Mouse (Mus musculus) neural tube, embryonic 15.5 days (tissue): ENCODE results near the gene Fam219b. TPM values are rescaled to one million over a fixed set of nuclear protein-coding genes. Genes with fewer than 3 reads are reported as not detected.

Experiments used
- ATAC-seq: fragments of 200-750 bp; cut with Nextera tagmentation; 2 replicates; pipeline ENCODE4 v1.8.0; 2017; ENCODE audit warnings: mild to moderate bottlenecking, moderate TSS enrichment, moderate library complexity; ENCODE audit not compliant: low FRiP score
- H3K27ac ChIP-seq: fragments of 300-500 bp; sonication (generic); replicated peaks from 2 replicates; pipeline ENCODE4 v1.5.1; 2015; ENCODE audit warnings: mild to moderate bottlenecking, inconsistent platforms
- H3K27me3 ChIP-seq: fragments of 300-500 bp; sonication (generic); replicated peaks from 2 replicates; pipeline ENCODE4 v1.6.1; 2015; ENCODE audit warnings: inconsistent platforms
- H3K36me3 ChIP-seq: fragments of 300-500 bp; sonication (generic); 2 replicates; pipeline ENCODE4 v1.6.1; 2015; ENCODE audit warnings: inconsistent platforms
- H3K4me1 ChIP-seq: fragments of 300-500 bp; sonication (generic); 2 replicates; pipeline ENCODE4 v1.6.1; 2015; ENCODE audit warnings: inconsistent platforms
- H3K4me2 ChIP-seq: fragments of 300-500 bp; sonication (generic); 2 replicates; pipeline ENCODE4 v1.6.1; 2015; ENCODE audit warnings: inconsistent platforms, mild to moderate bottlenecking, moderate library complexity
- H3K4me3 ChIP-seq: fragments of 300-500 bp; sonication (generic); replicated peaks from 2 replicates; pipeline ENCODE4 v1.5.1; 2015; ENCODE audit warnings: mild to moderate bottlenecking, inconsistent platforms
- H3K9ac ChIP-seq: fragments of 300-500 bp; sonication (generic); replicated peaks from 2 replicates; pipeline ENCODE4 v1.6.1; 2015; ENCODE audit warnings: mild to moderate bottlenecking, inconsistent platforms
- H3K9me3 ChIP-seq: fragments of 300-500 bp; sonication (generic); replicated peaks from 2 replicates; pipeline ENCODE4 v1.6.1; 2016; ENCODE audit warnings: inconsistent platforms
- WGBS: fragments of 180-500 bp; shearing (Covaris S2); methylation state at CpG from one replicate; pipeline ENCODE4 v1.1.7; 2015; ENCODE audit warnings: mixed read lengths; 5-methylcytosine and 5-hydroxymethylcytosine counted together
- polyA plus RNA-seq: library from polyadenylated mRNA; unstranded; fragments of >200 nt; fragmentation: Nextera tagmentation; extraction: Ambion mirVana; gene quantifications from 2 replicates; pipeline ENCODE4 v1.2.1, GENCODE M21; 2015

The Fam219b gene
- polyA plus RNA-seq, 1 experiment from 2014 or later: 23.8 TPM

- peak overlapping the region; percentile 93 for H3K4me2 ChIP-seq
- H3K27me3 ChIP-seq: peaks cover 38% of the 10 kb centered on the region
- ATAC-seq: no peak
- H3K36me3 ChIP-seq: no peaks in the 10 kb centered on the region
- peaks cover 63% of the 10 kb centered on the region for H3K4me1 ChIP-seq
- peak overlapping the region; percentile 51 for H3K4me3 ChIP-seq
- WGBS: 51% methylated on average over 10 of the region's 10 CpGs
- H3K9me3 ChIP-seq: no peaks in the 10 kb centered on the region
- peak overlapping the region; percentile 36; the same call in 1 of the 2 replicates for H3K9ac ChIP-seq
- peak overlapping the region; percentile 74; the same call in 1 of the 2 replicates for H3K27ac ChIP-seq
These were observed 32.4 kb upstream of the Fam219b start for GRCm38 (mm10) chr9:57504891-57505290.

GRCm38 (mm10) chr9:57505700-57506099, 31.6 kb upstream of the Fam219b start:
- WGBS: 6% methylated on average over 8 of the region's 8 CpGs
- Histone ChIP-seq H3K27ac (peak overlapping the region; percentile 74), H3K9ac (peak overlapping the region; percentile 36), H3K36me3 (no peaks in the 10 kb centered on the region), H3K27me3 (peaks cover 38% of the 10 kb centered on the region), H3K9me3 (no peaks in the 10 kb centered on the region), H3K4me2 (peak overlapping the region; percentile 93), H3K4me1 (peaks cover 59% of the 10 kb centered on the region), H3K4me3 (0 out of 2 replicates have a peak overlapping the region, but pooled peaks have one; percentile 1)
- ATAC-seq: peak; percentile 60

GRCm38 (mm10) chr9:57510577-57510976, 26.8 kb upstream of the Fam219b start:
- Histone ChIP-seq H3K27ac (no peak overlapping the region), H3K27me3 (0 out of 2 replicates have a peak, but pooled peaks cover 5% of the 10 kb centered on the region), H3K9ac (no peak overlapping the region), H3K4me3 (no peak overlapping the region), H3K36me3 (no peaks in the 10 kb centered on the region), H3K9me3 (no peaks in the 10 kb centered on the region), H3K4me2 (no peak overlapping the region), H3K4me1 (peaks cover 10% of the 10 kb centered on the region)
- WGBS: 47% methylated on average over 2 of the region's 2 CpGs
- no peak for ATAC-seq

GRCm38 (mm10) chr9:57517113-57517512, 20.2 kb upstream of the Fam219b start:
- Histone ChIP-seq H3K27ac (peak overlapping the region; percentile 68), H3K4me3 (no peak overlapping the region), H3K27me3 (no peaks in the 10 kb centered on the region), H3K9me3 (no peaks in the 10 kb centered on the region), H3K36me3 (no peaks in the 10 kb centered on the region), H3K4me2 (no peak overlapping the region), H3K4me1 (peaks cover 6% of the 10 kb centered on the region), H3K9ac (no peak overlapping the region)
- ATAC-seq: no peak
- WGBS: 8% methylated on average over 3 of the region's 3 CpGs

- no peaks in the 10 kb centered on the region for H3K27me3 ChIP-seq
- H3K4me2 ChIP-seq: peak overlapping the region; percentile 75
- WGBS: 25% methylated on average over 16 of the region's 16 CpGs
- H3K36me3 ChIP-seq: no peaks in the 10 kb centered on the region
- peak; percentile 49 for ATAC-seq
- H3K27ac ChIP-seq: peak overlapping the region; percentile 94
- peak overlapping the region; percentile 62 for H3K9ac ChIP-seq
- no peaks in the 10 kb centered on the region for H3K9me3 ChIP-seq
- peaks cover 39% of the 10 kb centered on the region for H3K4me1 ChIP-seq
- peak overlapping the region; percentile 95 for H3K4me3 ChIP-seq
These were observed 16.8 kb upstream of the Fam219b start for GRCm38 (mm10) chr9:57520375-57521055.

- H3K9ac ChIP-seq: peak within 1 kb of the TSS; percentile 96
- no peaks in the 10 kb centered on the region for H3K9me3 ChIP-seq
- H3K36me3 ChIP-seq: no peaks in the 10 kb centered on the region
- peak; percentile 94 for ATAC-seq
- no peaks in the 10 kb centered on the region for H3K27me3 ChIP-seq
- H3K4me3 ChIP-seq: peak within 1 kb of the TSS; percentile 95
- H3K27ac ChIP-seq: peak within 1 kb of the TSS; percentile 94
- H3K4me1 ChIP-seq: peaks cover 43% of the 10 kb centered on the region
- WGBS: under 1% methylated on average over 95 of the region's 95 CpGs
- peak within 1 kb of the TSS; percentile 75 for H3K4me2 ChIP-seq
These were observed 16.0 kb upstream of the Fam219b start, which contains the start of gene Cox5a for GRCm38 (mm10) chr9:57521056-57521911. Cox5a (plus strand) TSS chr9:57521274.

GRCm38 (mm10) chr9:57522114-57522860, 15.0 kb upstream of the Fam219b start:
- Histone ChIP-seq H3K4me2 (peak overlapping the region; percentile 75), H3K4me1 (peaks cover 43% of the 10 kb centered on the region), H3K9me3 (no peaks in the 10 kb centered on the region), H3K4me3 (peak overlapping the region; percentile 95), H3K9ac (peak overlapping the region; percentile 96), H3K27ac (peak overlapping the region; percentile 94), H3K36me3 (no peaks in the 10 kb centered on the region), H3K27me3 (no peaks in the 10 kb centered on the region)
- 23% methylated on average over 7 of the region's 7 CpGs for whole genome bisulfite sequencing
- no peak for ATAC-seq

- 0 out of 2 replicates have a peak overlapping the region, but pooled peaks have one; percentile 96 for H3K9ac ChIP-seq
These were observed 14.5 kb upstream of the Fam219b start for GRCm38 (mm10) chr9:57522861-57523246.

GRCm38 (mm10) chr9:57523754-57524153, 13.6 kb upstream of the Fam219b start:
- H3K27me3 ChIP-seq: no peaks in the 10 kb centered on the region
- no peak overlapping the region for H3K4me2 ChIP-seq
- ATAC-seq: no peak
- no peak overlapping the region for H3K4me3 ChIP-seq
- WGBS: 88% methylated on average over 1 of the region's 1 CpGs
- no peak overlapping the region for H3K9ac ChIP-seq
- no peaks in the 10 kb centered on the region for H3K36me3 ChIP-seq
- H3K27ac ChIP-seq: no peak overlapping the region
- no peaks in the 10 kb centered on the region for H3K9me3 ChIP-seq
- H3K4me1 ChIP-seq: peaks cover 45% of the 10 kb centered on the region

More at GRCm38 (mm10) chr9:57522861-57523246, 14.5 kb upstream of the Fam219b start:
- Histone ChIP-seq H3K4me3 (peak overlapping the region; percentile 95; the same call in 1 of the 2 replicates), H3K9me3 (no peaks in the 10 kb centered on the region), H3K27ac (no peak overlapping the region), H3K4me1 (peaks cover 43% of the 10 kb centered on the region), H3K36me3 (no peaks in the 10 kb centered on the region), H3K4me2 (peak overlapping the region; percentile 75), H3K27me3 (no peaks in the 10 kb centered on the region)
- 87% methylated on average over 4 of the region's 4 CpGs for WGBS
- no peak for ATAC-seq

GRCm38 (mm10) chr9:57524439-57524838, 12.9 kb upstream of the Fam219b start:
- Histone ChIP-seq H3K4me1 (peaks cover 47% of the 10 kb centered on the region), H3K36me3 (no peaks in the 10 kb centered on the region), H3K4me3 (no peak overlapping the region), H3K27ac (no peak overlapping the region), H3K9me3 (no peaks in the 10 kb centered on the region), H3K27me3 (no peaks in the 10 kb centered on the region), H3K4me2 (no peak overlapping the region), H3K9ac (no peak overlapping the region)
- no peak for ATAC-seq

- H3K9me3 ChIP-seq: no peaks in the 10 kb centered on the region
- no peak overlapping the region for H3K4me3 ChIP-seq
- no peak overlapping the region for H3K4me2 ChIP-seq
- no peak overlapping the region for H3K27ac ChIP-seq
- no peaks in the 10 kb centered on the region for H3K27me3 ChIP-seq
- ATAC-seq: no peak
- peaks cover 47% of the 10 kb centered on the region for H3K4me1 ChIP-seq
- 83% methylated on average over 2 of the region's 2 CpGs for WGBS
- H3K9ac ChIP-seq: no peak overlapping the region
- H3K36me3 ChIP-seq: peaks cover 4% of the 10 kb centered on the region; the same call in 1 of the 2 replicates
These were observed 11.8 kb upstream of the Fam219b start for GRCm38 (mm10) chr9:57525516-57525915.
